Mouse (Mus musculus): ENCODE data around the gene Adamts20.

The Adamts20 gene

DNA sequence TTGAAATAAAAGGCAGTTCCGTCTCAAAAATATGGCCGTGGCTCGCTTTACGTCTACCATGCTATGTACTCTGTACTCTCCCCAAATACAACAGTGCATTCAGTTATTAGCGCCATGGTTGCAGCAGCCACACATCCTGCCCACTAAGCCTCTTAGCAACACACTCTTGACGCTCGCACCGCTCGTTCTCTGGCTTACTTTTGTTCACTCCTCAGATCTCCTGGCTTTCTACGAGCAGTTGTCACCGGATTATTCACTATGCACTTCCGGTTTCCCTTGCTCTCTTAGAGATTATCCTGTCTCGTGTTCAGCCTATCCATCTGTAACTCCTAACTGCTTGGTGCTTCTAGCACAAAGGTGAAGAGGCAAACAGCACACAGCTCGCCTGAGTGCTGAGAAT is 337 bp downstream of the Adamts20 start:
- Histone ChIP-seq H3K27me3 (ENCODE audit: control insufficient read depth, insufficient read depth, low read length, poor library complexity, severe bottlenecking) (no peaks in the 10 kb centered on the region), H3K36me3 (ENCODE audit: control insufficient read depth, insufficient read depth, low read length, poor library complexity, severe bottlenecking) (no peaks in the 10 kb centered on the region)
- no peak for DNase-seq (ENCODE audit: low read depth, low spot score)

DNA sequence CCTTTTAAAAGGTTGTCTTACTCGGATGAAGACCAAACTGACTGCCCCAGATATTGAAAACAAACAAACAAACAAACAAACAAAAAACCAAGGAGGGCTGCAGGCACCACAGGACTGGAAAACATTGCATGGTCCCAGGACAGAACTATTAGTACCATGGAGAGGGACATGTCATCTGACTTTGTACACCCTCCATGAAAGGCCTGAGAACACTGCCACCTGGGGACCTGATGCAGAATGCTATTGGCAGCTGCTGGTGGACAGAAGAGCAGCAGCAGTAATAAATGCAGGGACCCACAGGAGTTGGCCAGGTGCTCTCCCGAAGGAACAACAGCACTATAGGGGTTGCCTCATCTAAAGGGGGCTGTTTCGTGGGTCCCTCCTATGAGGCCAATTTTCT is 2.0 kb downstream of the Adamts20 start:
- no peak for DNase-seq (ENCODE audit: low read depth, low spot score)
- no peaks in the 10 kb centered on the region for H3K36me3 ChIP-seq (ENCODE audit: control insufficient read depth, insufficient read depth, low read length, poor library complexity, severe bottlenecking)
- no peaks in the 10 kb centered on the region for H3K27me3 ChIP-seq (ENCODE audit: control insufficient read depth, insufficient read depth, low read length, poor library complexity, severe bottlenecking)

- no peaks in the 10 kb centered on the region for H3K27me3 ChIP-seq (ENCODE audit: control insufficient read depth, insufficient read depth, low read length, poor library complexity, severe bottlenecking)
- H3K36me3 ChIP-seq (ENCODE audit: control insufficient read depth, insufficient read depth, low read length, poor library complexity, severe bottlenecking) = no peaks in the 10 kb centered on the region
- no peak for DNase-seq (ENCODE audit: low read depth, low spot score)
Observed at GRCm38 (mm10) chr15:94462206-94462605, 3.0 kb downstream of the Adamts20 start.

GRCm38 (mm10) chr15:94461166-94461565 is 4.1 kb downstream of the Adamts20 start:
- no peaks in the 10 kb centered on the region for H3K36me3 ChIP-seq (ENCODE audit: control insufficient read depth, insufficient read depth, low read length, poor library complexity, severe bottlenecking)
- no peaks in the 10 kb centered on the region for H3K27me3 ChIP-seq (ENCODE audit: control insufficient read depth, insufficient read depth, low read length, poor library complexity, severe bottlenecking)
- no peak for DNase-seq (ENCODE audit: low read depth, low spot score)

GRCm38 (mm10) chr15:94457636-94458390 is 7.4 kb downstream of the Adamts20 start:
- Histone ChIP-seq H3K36me3 (ENCODE audit: control insufficient read depth, insufficient read depth, low read length, poor library complexity, severe bottlenecking) (no peaks in the 10 kb centered on the region), H3K27me3 (ENCODE audit: control insufficient read depth, insufficient read depth, low read length, poor library complexity, severe bottlenecking) (no peaks in the 10 kb centered on the region)
- no peak for DNase-seq (ENCODE audit: low read depth, low spot score)

GRCm38 (mm10) chr15:94452848-94453247 is 12.4 kb downstream of the Adamts20 start:
- Histone ChIP-seq H3K27me3 (ENCODE audit: control insufficient read depth, insufficient read depth, low read length, poor library complexity, severe bottlenecking) (no peaks in the 10 kb centered on the region), H3K36me3 (ENCODE audit: control insufficient read depth, insufficient read depth, low read length, poor library complexity, severe bottlenecking) (no peaks in the 10 kb centered on the region)
- no peak for DNase-seq (ENCODE audit: low read depth, low spot score)

- no peak for DNase-seq (ENCODE audit: low read depth, low spot score)
- H3K36me3 ChIP-seq (ENCODE audit: control insufficient read depth, insufficient read depth, low read length, poor library complexity, severe bottlenecking) = no peaks in the 10 kb centered on the region
- no peaks in the 10 kb centered on the region; the same call in 1 of the 2 replicates for H3K27me3 ChIP-seq (ENCODE audit: control insufficient read depth, insufficient read depth, low read length, poor library complexity, severe bottlenecking)
Observed at GRCm38 (mm10) chr15:94451600-94451999, 13.6 kb downstream of the Adamts20 start.

DNA sequence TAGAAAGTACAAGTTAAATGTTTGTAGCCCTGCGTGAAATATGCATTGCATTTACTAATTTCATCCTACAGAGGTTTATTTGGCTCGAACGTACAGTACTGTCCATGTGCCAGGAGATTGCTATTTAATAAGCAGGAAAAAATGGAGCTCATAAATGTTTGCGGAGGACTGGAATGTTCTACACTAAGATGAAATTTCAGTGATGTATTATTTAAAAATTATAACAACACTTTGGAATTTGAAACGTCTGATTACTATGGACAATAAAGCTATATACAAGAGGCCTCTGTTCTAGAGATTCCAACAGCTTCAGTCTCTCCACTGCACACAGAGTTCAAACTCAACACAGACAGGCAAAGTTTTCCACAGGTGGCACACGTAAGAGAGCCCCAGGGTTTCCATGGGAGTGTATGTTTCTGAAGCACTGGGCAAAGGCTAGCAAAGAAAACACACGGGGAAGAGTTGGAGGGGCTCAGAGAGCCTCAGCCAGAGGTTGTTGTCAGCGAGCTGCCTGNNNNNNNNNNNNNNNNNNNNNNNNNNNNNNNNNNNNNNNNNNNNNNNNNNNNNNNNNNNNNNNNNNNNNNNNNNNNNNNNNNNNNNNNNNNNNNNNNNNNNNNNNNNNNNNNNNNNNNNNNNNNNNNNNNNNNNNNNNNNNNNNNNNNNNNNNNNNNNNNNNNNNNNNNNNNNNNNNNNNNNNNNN is 20.6 kb downstream of the Adamts20 start:
- Histone ChIP-seq H3K36me3 (ENCODE audit: control insufficient read depth, insufficient read depth, low read length, poor library complexity, severe bottlenecking) (no peaks in the 10 kb centered on the region), H3K27me3 (ENCODE audit: control insufficient read depth, insufficient read depth, low read length, poor library complexity, severe bottlenecking) (no peaks in the 10 kb centered on the region; the same call in 1 of the 2 replicates)
- no peak for DNase-seq (ENCODE audit: low read depth, low spot score)

DNA sequence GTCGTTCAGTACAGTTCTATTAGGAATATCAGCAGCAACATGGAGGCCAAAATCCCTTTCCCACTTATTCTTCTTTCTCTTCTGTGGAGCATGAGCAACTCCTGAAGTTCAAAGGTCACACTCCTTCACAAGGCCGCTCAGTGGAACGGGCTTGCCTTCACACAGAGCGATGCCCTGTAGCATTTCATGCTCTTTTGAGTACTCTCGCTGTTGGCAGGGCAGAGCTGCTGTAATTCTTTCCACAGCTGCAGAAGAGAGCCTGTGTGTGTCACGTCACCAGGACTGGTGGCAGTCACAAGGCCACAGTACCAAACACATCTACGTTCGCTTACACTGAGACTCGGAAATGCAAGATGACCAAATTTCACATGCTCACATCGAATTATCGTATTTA is 21.2 kb downstream of the Adamts20 start:
- H3K27me3 ChIP-seq (ENCODE audit: control insufficient read depth, insufficient read depth, low read length, poor library complexity, severe bottlenecking) = no peaks in the 10 kb centered on the region; the same call in 1 of the 2 replicates
- DNase-seq (ENCODE audit: low read depth, low spot score) = no peak
- H3K36me3 ChIP-seq (ENCODE audit: control insufficient read depth, insufficient read depth, low read length, poor library complexity, severe bottlenecking) = no peaks in the 10 kb centered on the region

DNA sequence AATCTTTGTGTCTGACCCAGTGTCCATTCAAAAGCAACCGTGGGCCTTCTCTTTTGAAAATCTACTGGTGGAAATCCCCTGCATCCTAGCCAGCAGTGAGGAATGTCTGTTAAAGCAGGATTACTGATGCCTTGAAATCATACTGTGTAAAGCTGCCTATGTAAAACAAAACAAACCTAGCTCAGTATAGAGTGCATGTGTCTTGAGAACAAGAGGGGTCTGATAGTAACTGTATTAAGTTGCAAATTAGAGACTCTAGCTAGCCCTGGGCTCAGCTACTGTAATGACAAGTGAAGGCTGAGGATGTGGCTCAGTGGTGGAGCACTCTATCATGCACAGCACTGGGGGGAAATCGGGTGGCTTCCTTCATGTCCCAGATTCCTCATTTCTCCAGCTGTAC is 22.2 kb downstream of the Adamts20 start:
- no peak for DNase-seq (ENCODE audit: low read depth, low spot score)
- Histone ChIP-seq H3K36me3 (ENCODE audit: control insufficient read depth, insufficient read depth, low read length, poor library complexity, severe bottlenecking) (no peaks in the 10 kb centered on the region), H3K27me3 (ENCODE audit: control insufficient read depth, insufficient read depth, low read length, poor library complexity, severe bottlenecking) (no peaks in the 10 kb centered on the region; the same call in 1 of the 2 replicates)

GRCm38 (mm10) chr15:94435532-94435931 is 29.7 kb downstream of the Adamts20 start:
- Histone ChIP-seq H3K27me3 (ENCODE audit: control insufficient read depth, insufficient read depth, low read length, poor library complexity, severe bottlenecking) (no peaks in the 10 kb centered on the region), H3K36me3 (ENCODE audit: control insufficient read depth, insufficient read depth, low read length, poor library complexity, severe bottlenecking) (no peaks in the 10 kb centered on the region)
- no peak for DNase-seq (ENCODE audit: low read depth, low spot score)

DNA sequence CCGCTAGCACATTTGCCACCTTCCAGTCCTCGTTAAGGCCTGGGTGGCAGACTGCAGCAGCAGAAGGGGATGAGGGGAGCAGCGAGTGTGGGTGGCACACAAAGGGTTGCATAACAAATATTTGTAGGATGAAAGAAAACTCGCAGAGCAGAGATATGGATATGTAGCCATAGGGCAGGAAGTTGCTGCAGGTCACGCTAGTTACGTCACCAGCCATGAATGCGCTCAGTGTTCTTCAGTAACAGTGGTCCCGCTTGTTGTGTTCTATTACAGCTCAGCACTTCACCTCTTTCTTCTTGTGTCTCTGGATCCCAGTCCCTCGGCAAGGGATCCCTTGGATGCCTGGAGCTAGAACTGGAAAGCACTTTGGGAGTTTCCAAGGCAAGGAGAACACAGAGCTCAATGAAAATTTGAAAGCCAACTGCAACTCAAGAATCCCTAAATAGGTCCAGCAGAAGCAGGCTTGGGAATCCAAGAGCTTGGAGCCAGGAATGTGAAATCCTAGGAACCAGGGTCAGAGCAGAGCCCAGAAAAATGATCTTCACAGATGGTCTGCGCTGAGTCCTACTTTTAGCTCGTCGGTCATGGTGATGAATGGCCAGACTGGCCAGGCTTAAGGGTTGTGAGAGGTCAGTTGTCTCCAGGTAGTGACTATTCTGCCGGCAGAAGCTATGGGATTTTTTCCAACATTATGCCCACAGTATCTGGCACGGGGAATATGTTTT is 34.4 kb downstream of the Adamts20 start:
- no peak for DNase-seq (ENCODE audit: low read depth, low spot score)
- no peaks in the 10 kb centered on the region for H3K27me3 ChIP-seq (ENCODE audit: control insufficient read depth, insufficient read depth, low read length, poor library complexity, severe bottlenecking)
- no peaks in the 10 kb centered on the region for H3K36me3 ChIP-seq (ENCODE audit: control insufficient read depth, insufficient read depth, low read length, poor library complexity, severe bottlenecking)

- no peaks in the 10 kb centered on the region for H3K36me3 ChIP-seq (ENCODE audit: control insufficient read depth, insufficient read depth, low read length, poor library complexity, severe bottlenecking)
- H3K27me3 ChIP-seq (ENCODE audit: control insufficient read depth, insufficient read depth, low read length, poor library complexity, severe bottlenecking) = no peaks in the 10 kb centered on the region
- DNase-seq (ENCODE audit: low read depth, low spot score) = no peak
Observed at GRCm38 (mm10) chr15:94428726-94429125, 36.5 kb downstream of the Adamts20 start.

DNA sequence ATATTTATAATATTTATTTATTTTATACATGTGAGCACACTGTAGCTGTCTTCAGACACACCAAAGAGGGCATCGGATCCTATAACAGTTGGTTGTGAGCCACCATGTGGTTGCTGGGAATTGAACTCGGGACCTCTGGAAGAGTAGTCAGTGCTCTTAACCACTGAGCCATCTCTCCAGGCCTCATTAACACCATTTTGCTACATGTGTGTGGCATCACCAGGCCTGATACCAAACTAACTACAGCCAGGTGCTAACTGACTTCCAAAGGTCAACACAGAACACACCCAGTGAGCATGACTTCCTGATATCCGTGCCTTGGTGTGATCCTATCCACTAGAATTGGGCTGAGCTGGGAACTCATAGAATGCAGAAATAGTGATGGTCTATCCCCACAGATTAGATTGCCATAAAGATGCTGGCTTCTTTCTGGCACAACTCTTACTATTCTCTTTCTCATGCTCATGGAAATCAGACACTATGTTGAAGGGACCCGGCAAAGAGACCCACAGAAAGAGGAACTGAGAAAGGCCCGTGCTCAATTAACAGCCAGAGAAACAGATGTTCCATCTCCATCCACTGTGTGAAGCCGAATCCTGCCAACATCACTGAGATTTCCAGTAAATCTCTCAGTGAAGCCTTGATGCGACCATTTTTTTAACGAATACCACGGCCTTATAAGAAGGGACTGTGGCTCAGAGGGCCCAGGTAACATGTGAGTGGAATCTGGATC is 37.6 kb downstream of the Adamts20 start:
- H3K27me3 ChIP-seq (ENCODE audit: control insufficient read depth, insufficient read depth, low read length, poor library complexity, severe bottlenecking) = no peaks in the 10 kb centered on the region
- no peak for DNase-seq (ENCODE audit: low read depth, low spot score)
- H3K36me3 ChIP-seq (ENCODE audit: control insufficient read depth, insufficient read depth, low read length, poor library complexity, severe bottlenecking) = no peaks in the 10 kb centered on the region

All from splenic B cell, adult 2 months (primary cell).